ENCODE assay signal across 8 mouse cellular contexts in the genomic region with DNA sequence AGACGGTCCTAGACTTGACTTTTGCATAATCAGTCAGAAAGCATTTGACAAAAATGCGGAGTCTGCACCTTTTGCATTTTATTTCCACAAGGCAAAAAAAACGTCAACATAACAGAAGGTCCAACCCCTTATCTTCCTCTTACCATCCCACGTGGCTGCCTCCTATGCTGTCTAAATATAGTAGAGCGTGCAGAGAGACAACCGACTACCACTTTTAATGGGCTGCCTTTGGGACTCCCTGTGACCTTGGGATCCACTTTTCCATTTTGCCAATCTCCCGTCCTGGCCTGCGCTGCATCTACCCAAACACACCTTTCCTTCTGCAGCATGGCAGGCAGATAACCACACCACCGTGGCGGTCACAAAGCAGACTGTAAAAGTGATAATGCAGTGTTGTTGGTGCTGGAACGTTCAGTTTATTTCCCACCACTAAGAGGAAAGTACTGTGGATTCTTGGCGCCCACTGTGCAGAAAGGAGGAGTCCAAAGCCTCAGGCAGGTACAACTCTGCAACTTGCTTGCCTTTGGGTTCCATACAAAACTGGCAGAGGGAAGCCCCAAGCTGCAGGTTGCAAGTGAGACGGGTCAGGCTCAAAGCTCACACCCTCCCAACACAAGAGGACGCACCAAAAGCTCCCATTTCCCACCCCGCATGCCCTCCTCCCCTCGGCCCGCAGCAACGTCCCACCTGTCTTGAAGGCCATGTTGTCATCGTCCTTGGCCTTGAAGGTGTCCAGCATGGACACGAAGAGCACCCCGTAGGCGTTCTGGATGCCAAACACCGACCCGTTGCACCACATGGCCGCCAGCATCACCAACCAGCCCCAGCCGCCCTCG. TPM values are rescaled to one million over a fixed set of nuclear protein-coding genes. Genes with fewer than 3 reads are reported as not detected.
DNase-seq lines count a peak whose midpoint lies in the region; ATAC-seq and TF ChIP-seq lines count a peak whose summit lies in the region.

No protein-coding gene starts in this region.

- no peaks in the 10 kb centered on the region for H3K9me3 ChIP-seq in hindbrain, postnatal 0 days (ENCODE audit: low read length)
- no peaks in the 10 kb centered on the region for H3K9me3 ChIP-seq in lung, postnatal 0 days (ENCODE audit: low read length)
- no peaks in the 10 kb centered on the region for H3K9me3 ChIP-seq in stomach, embryonic 14.5 days (ENCODE audit: control insufficient read depth, low read depth, low read length)

- no peak for TF ChIP-seq POLR2A in bone marrow macrophage, adult 2 months (IDR thresholded peaks at IDR 0.05; ENCODE audit: borderline replicate concordance, low read depth, low read length)

- peak; percentile 39; the same call in 1 of the 2 replicates for ATAC-seq in hindbrain, postnatal 0 days
- 0 out of 2 replicates have a peak, but pooled peaks have one; percentile 1 for ATAC-seq in lung, postnatal 0 days
- ATAC-seq in stomach, embryonic 14.5 days (ENCODE audit: insufficient number of reproducible peaks, insufficient read depth, low FRiP score, low read depth) = no peak

- peak in 1 of 2 experiments; percentile 10 for DNase-seq in left cerebral cortex, adult 2 months (ENCODE audit: extremely low spot score in 1 of 2, low spot score in 2 of 2)
- no peak for DNase-seq in left cerebral cortex, postnatal 10 days (ENCODE audit: extremely low spot score in 1 of 2, low spot score in 2 of 2)
- peak; percentile 11 for DNase-seq in gastrocnemius, postnatal 10 days
- DNase-seq in hindbrain, postnatal 0 days (ENCODE audit: low spot score) = no peak
- no peak for DNase-seq in lung, postnatal 0 days (ENCODE audit: low spot score)
- no peak for DNase-seq in layer of hippocampus, adult 9-11 months

- peaks cover 32% of the 10 kb centered on the region for H3K4me1 ChIP-seq in bone marrow macrophage, adult 2 months (ENCODE audit: control insufficient read depth, insufficient read depth, low read length)
- H3K4me1 ChIP-seq in hindbrain, postnatal 0 days (ENCODE audit: insufficient read depth, low read length) = peaks cover 4% of the 10 kb centered on the region; the same call in 1 of the 2 replicates
- no peaks in the 10 kb centered on the region for H3K4me1 ChIP-seq in lung, postnatal 0 days (ENCODE audit: insufficient read depth, low read depth, low read length)
- 0 out of 2 replicates have a peak, but pooled peaks cover 3% of the 10 kb centered on the region for H3K4me1 ChIP-seq in stomach, embryonic 14.5 days (ENCODE audit: control insufficient read depth, insufficient read depth, low read length)

- H3K9ac ChIP-seq in hindbrain, postnatal 0 days (replicated peaks; ENCODE audit: low read length) = peak overlapping the region; percentile 64
- H3K9ac ChIP-seq in lung, postnatal 0 days (replicated peaks; ENCODE audit: low read depth) = peak overlapping the region; percentile 46; the same call in 1 of the 2 replicates
- peak overlapping the region; percentile 52 for H3K9ac ChIP-seq in stomach, embryonic 14.5 days (replicated peaks; ENCODE audit: low read depth, low read length)

- intact Hi-C loops in left cerebral cortex, adult 2 months (cut with DNase I) = loop anchor here (2.0 kb wide), 1 partner anchor 72 kb away; no protein-coding TSS in a partner anchor
- intact Hi-C loops in left cerebral cortex, postnatal 10 days (cut with DNase I) = no loop called here

- peak overlapping the region; percentile 73 for H3K4me2 ChIP-seq in hindbrain, postnatal 0 days (ENCODE audit: low read depth, low read length)
- peak overlapping the region; percentile 91 for H3K4me2 ChIP-seq in lung, postnatal 0 days (replicated peaks; ENCODE audit: low read depth, low read length)
- H3K4me2 ChIP-seq in stomach, embryonic 14.5 days (replicated peaks; ENCODE audit: low read depth, low read length) = peak overlapping the region; percentile 93

- H3K36me3 ChIP-seq in hindbrain, postnatal 0 days (ENCODE audit: insufficient read depth, low read length) = no peaks in the 10 kb centered on the region
- H3K36me3 ChIP-seq in lung, postnatal 0 days (ENCODE audit: insufficient read depth, low read length) = no peaks in the 10 kb centered on the region
- H3K36me3 ChIP-seq in stomach, embryonic 14.5 days (ENCODE audit: control insufficient read depth, insufficient read depth, low read length) = no peaks in the 10 kb centered on the region

- no peak for TF ChIP-seq CTCF in left cerebral cortex, adult 2 months (IDR thresholded peaks at IDR 0.05)
- no peak for TF ChIP-seq CTCF in bone marrow macrophage, adult 2 months (IDR thresholded peaks at IDR 0.05; ENCODE audit: low read depth, low read length)
- TF ChIP-seq CTCF in hindbrain, postnatal 0 days (IDR thresholded peaks at IDR 0.05; ENCODE audit: low read depth) = no peak
- no peak for TF ChIP-seq CTCF in lung, postnatal 0 days (IDR thresholded peaks at IDR 0.05)

- WGBS in hindbrain, postnatal 0 days = 22% methylated on average over 27 of the region's 27 CpGs
- 21% methylated on average over 27 of the region's 27 CpGs for WGBS in lung, postnatal 0 days
- 21% methylated on average over 27 of the region's 27 CpGs for WGBS in stomach, embryonic 14.5 days

- H3K27ac ChIP-seq in left cerebral cortex, adult 2 months = peak overlapping the region; percentile 64
- peak overlapping the region; percentile 50 for H3K27ac ChIP-seq in bone marrow macrophage, adult 2 months (ENCODE audit: insufficient read depth, low read depth, low read length)
- H3K27ac ChIP-seq in hindbrain, postnatal 0 days = no peak overlapping the region
- H3K27ac ChIP-seq in lung, postnatal 0 days (ENCODE audit: low read length) = no peak overlapping the region
- no peak overlapping the region for H3K27ac ChIP-seq in stomach, embryonic 14.5 days (ENCODE audit: low read length)

- H3K27me3 ChIP-seq in hindbrain, postnatal 0 days (ENCODE audit: insufficient read depth, low read length) = no peaks in the 10 kb centered on the region
- H3K27me3 ChIP-seq in lung, postnatal 0 days (replicated peaks; ENCODE audit: insufficient read depth, low read length) = no peaks in the 10 kb centered on the region; the same call in 1 of the 2 replicates
- no peaks in the 10 kb centered on the region for H3K27me3 ChIP-seq in stomach, embryonic 14.5 days (ENCODE audit: control insufficient read depth, insufficient read depth, low read length)

- peak overlapping the region; percentile 80 for H3K4me3 ChIP-seq in left cerebral cortex, adult 2 months
- peak overlapping the region; percentile 92 for H3K4me3 ChIP-seq in bone marrow macrophage, adult 2 months (ENCODE audit: insufficient read depth, low read length)
- H3K4me3 ChIP-seq in hindbrain, postnatal 0 days (ENCODE audit: low read length) = peak overlapping the region; percentile 63
- peak overlapping the region; percentile 53 for H3K4me3 ChIP-seq in lung, postnatal 0 days (ENCODE audit: low read depth, low read length)
- peak overlapping the region; percentile 63 for H3K4me3 ChIP-seq in stomach, embryonic 14.5 days (ENCODE audit: low read depth, low read length)

- no peak for TF ChIP-seq EP300 in lung, postnatal 0 days (IDR thresholded peaks at IDR 0.05)

RNA-seq across cellular contexts. Expression of a gene that starts 0.8 kb away (rescaled TPM):
- 1 to 10 TPM; 2.4 to 4.1 TPM for total RNA-seq in left cerebral cortex, adult 2 months (2021)
- total RNA-seq in left cerebral cortex, postnatal 10 days (2021) = 1 to 10 TPM; 2.7 to 2.8 TPM
- polyA plus RNA-seq in bone marrow macrophage, adult 2 months (2012; ENCODE audit: insufficient read depth, insufficient read length, missing spikeins) = 59.0 and 61.3 TPM in 2 replicates
- 10 to 100 TPM; 27.7 to 28.0 TPM for total RNA-seq in gastrocnemius, postnatal 10 days (2021)
- 3.9 and 4.1 TPM in 2 replicates for total RNA-seq in hindbrain, postnatal 0 days (2014; rRNA removed)
- 3.4 and 3.6 TPM in 2 replicates for polyA plus RNA-seq in hindbrain, postnatal 0 days (2015; fragmentation: Nextera tagmentation; extraction: Ambion mirVana)
- polyA plus RNA-seq in lung, postnatal 0 days (2015; fragmentation: Nextera tagmentation; extraction: Ambion mirVana) = 7.3 and 8.7 TPM in 2 replicates
- 9.2 and 10.3 TPM in 2 replicates for polyA plus RNA-seq in stomach, embryonic 14.5 days (2014; fragmentation: Nextera tagmentation; extraction: Ambion mirVana)

Comparison
In these comparisons a context has a peak if more than half of its experiments do, and no peak if none do; other contexts are left out.
1. H3K27ac ChIP-seq: peak in left cerebral cortex, adult 2 months (single experiment) and bone marrow macrophage, adult 2 months (single experiment); none in hindbrain, postnatal 0 days (single experiment), lung, postnatal 0 days (single experiment) and stomach, embryonic 14.5 days (single experiment).
2. Peak in every context shown above with its lines, with median percentiles within 50 percentile points of each other: H3K4me3 ChIP-seq, H3K4me2 ChIP-seq and H3K9ac ChIP-seq.